9 mouse cellular contexts compared by ENCODE assay signal in the genomic region with DNA sequence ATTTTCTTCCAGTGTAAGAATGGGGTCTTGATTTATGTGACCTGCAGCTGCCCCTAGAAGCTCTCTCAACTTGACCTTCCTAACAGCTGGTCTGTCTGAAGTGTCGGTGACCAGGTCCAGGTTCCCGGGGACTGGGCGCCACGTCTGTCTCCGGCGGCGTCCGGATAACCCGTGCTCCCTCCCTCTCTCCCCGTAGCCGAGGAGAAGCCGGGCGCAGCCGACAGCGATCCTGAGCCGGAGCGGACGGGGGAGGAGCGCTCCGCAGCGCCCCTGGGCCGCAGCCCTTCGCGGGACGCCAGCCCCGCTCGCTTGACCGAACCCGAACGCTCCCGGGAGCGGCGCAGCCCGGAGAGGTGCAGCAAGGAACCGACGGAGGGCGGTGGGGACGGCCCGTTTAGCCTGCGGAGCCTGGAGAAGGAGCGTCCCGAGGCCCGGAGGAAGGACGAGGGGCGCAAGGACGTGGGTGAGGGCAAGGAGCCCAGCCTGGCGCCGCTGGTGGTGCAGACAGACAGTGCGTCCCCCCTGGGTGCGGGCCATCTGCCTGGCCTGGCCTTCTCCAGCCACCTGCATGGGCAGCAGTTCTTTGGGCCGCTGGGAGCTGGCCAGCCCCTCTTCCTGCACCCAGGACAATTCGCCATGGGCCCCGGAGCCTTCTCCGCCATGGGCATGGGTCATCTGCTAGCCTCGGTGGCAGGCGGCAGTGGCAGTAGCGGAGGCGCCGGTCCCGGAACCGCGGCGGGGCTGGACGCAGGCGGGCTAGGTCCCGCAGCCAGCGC. TPM values are rescaled to one million over a fixed set of nuclear protein-coding genes. Genes with fewer than 3 reads are reported as not detected.
DNase-seq lines count a peak whose midpoint lies in the region; ATAC-seq and TF ChIP-seq lines count a peak whose summit lies in the region.
"Had no signal": no experiment of that assay in that cellular context is flagged by ENCODE, and none has a peak within 500 bp of the region (broad histone marks: within the 10 kb centered on the region; RNA-seq: fewer than 3 reads in every experiment).

No protein-coding gene starts in this region.

- 2% methylated on average over 57 of the region's 67 CpGs for WGBS in kidney, embryonic 14.5 days
- under 1% methylated on average over 66 of the region's 67 CpGs for WGBS in embryonic facial prominence, embryonic 11.5 days
- WGBS in hindbrain, embryonic 16.5 days = 1% methylated on average over 46 of the region's 67 CpGs
- WGBS in midbrain, embryonic 13.5 days = 0% methylated on average over 58 of the region's 67 CpGs

- DNase-seq in kidney, adult 11 months = no peak
- DNase-seq in embryonic facial prominence, embryonic 11.5 days (ENCODE audit: low spot score) = peak; percentile 45
- no peak for DNase-seq in layer of hippocampus, adult 18-20 months (ENCODE audit: low spot score in 2 of 2)
- DNase-seq in layer of hippocampus, adult 2 months (ENCODE audit: low spot score in 2 of 2) = no peak
- DNase-seq in gastrocnemius, adult 8-10 months (ENCODE audit: low spot score in 2 of 2) = no peak

- peak overlapping the region; percentile 88 for H3K27ac ChIP-seq in kidney, embryonic 14.5 days (ENCODE audit: low read depth, low read length)
- peak overlapping the region; percentile 96 for H3K27ac ChIP-seq in embryonic facial prominence, embryonic 11.5 days (replicated peaks; ENCODE audit: low read depth, low read length)
- H3K27ac ChIP-seq in hindbrain, embryonic 16.5 days (ENCODE audit: low read depth, low read length) = no peak overlapping the region
- H3K27ac ChIP-seq in midbrain, embryonic 13.5 days = no peak overlapping the region
- no peak overlapping the region for H3K27ac ChIP-seq in layer of hippocampus, adult 2 months

- H3K9me3 ChIP-seq in kidney, embryonic 14.5 days (ENCODE audit: control insufficient read depth, low read length) = no peaks in the 10 kb centered on the region
- H3K9me3 ChIP-seq in embryonic facial prominence, embryonic 11.5 days (replicated peaks; ENCODE audit: control insufficient read depth, low read length) = no peaks in the 10 kb centered on the region
- no peaks in the 10 kb centered on the region for H3K9me3 ChIP-seq in hindbrain, embryonic 16.5 days (ENCODE audit: control insufficient read depth, low read length)
- no peaks in the 10 kb centered on the region for H3K9me3 ChIP-seq in midbrain, embryonic 13.5 days

- H3K36me3 ChIP-seq in kidney, embryonic 14.5 days (ENCODE audit: control insufficient read depth, insufficient read depth, low read length) = peaks cover 45% of the 10 kb centered on the region
- H3K36me3 ChIP-seq in embryonic facial prominence, embryonic 11.5 days (replicated peaks; ENCODE audit: control insufficient read depth, insufficient read depth, low read depth, low read length) = no peaks in the 10 kb centered on the region; the same call in 1 of the 2 replicates
- no peaks in the 10 kb centered on the region for H3K36me3 ChIP-seq in hindbrain, embryonic 16.5 days (ENCODE audit: control insufficient read depth, insufficient read depth, low read length)
- H3K36me3 ChIP-seq in midbrain, embryonic 13.5 days = no peaks in the 10 kb centered on the region

- peak overlapping the region; percentile 97 for H3K9ac ChIP-seq in kidney, embryonic 14.5 days (ENCODE audit: low read depth, low read length)
- peak overlapping the region; percentile 96 for H3K9ac ChIP-seq in embryonic facial prominence, embryonic 11.5 days (replicated peaks; ENCODE audit: low read length)
- peak overlapping the region; percentile 32; the same call in 1 of the 2 replicates for H3K9ac ChIP-seq in hindbrain, embryonic 16.5 days (ENCODE audit: low read depth, low read length)
- H3K9ac ChIP-seq in midbrain, embryonic 13.5 days (replicated peaks) = 0 out of 2 replicates have a peak overlapping the region, but pooled peaks have one; percentile 26

- peaks cover 40% of the 10 kb centered on the region for H3K27me3 ChIP-seq in kidney, embryonic 14.5 days (ENCODE audit: control insufficient read depth, insufficient read depth, low read length)
- H3K27me3 ChIP-seq in embryonic facial prominence, embryonic 11.5 days (ENCODE audit: control insufficient read depth, insufficient read depth, low read length) = peaks cover 24% of the 10 kb centered on the region
- H3K27me3 ChIP-seq in hindbrain, embryonic 16.5 days (replicated peaks; ENCODE audit: control insufficient read depth, insufficient read depth, low read length) = peaks cover 57% of the 10 kb centered on the region
- H3K27me3 ChIP-seq in midbrain, embryonic 13.5 days = peaks cover 98% of the 10 kb centered on the region

- H3K4me2 ChIP-seq in kidney, embryonic 14.5 days (replicated peaks; ENCODE audit: low read depth, low read length) = peak overlapping the region; percentile 78
- H3K4me2 ChIP-seq in embryonic facial prominence, embryonic 11.5 days (ENCODE audit: low read depth, low read length) = peak overlapping the region; percentile 90
- peak overlapping the region; percentile 28 for H3K4me2 ChIP-seq in hindbrain, embryonic 16.5 days (ENCODE audit: low read length)
- H3K4me2 ChIP-seq in midbrain, embryonic 13.5 days (replicated peaks) = peak overlapping the region; percentile 26

- H3K4me3 ChIP-seq in kidney, embryonic 14.5 days (ENCODE audit: low read length) = peak overlapping the region; percentile 73
- peak overlapping the region; percentile 79 for H3K4me3 ChIP-seq in embryonic facial prominence, embryonic 11.5 days (ENCODE audit: low read depth, low read length)
- H3K4me3 ChIP-seq in hindbrain, embryonic 16.5 days (ENCODE audit: low read length) = peak overlapping the region; percentile 25
- H3K4me3 ChIP-seq in midbrain, embryonic 13.5 days (replicated peaks) = peak overlapping the region; percentile 23
- no peak overlapping the region for H3K4me3 ChIP-seq in layer of hippocampus, adult 2 months

- no peak for ATAC-seq in kidney, embryonic 14.5 days (ENCODE audit: low FRiP score, low TSS enrichment)
- ATAC-seq in embryonic facial prominence, embryonic 11.5 days (replicated peaks; ENCODE audit: insufficient number of reproducible peaks, low FRiP score, low TSS enrichment, low read depth) = no peak
- no peak for ATAC-seq in hindbrain, embryonic 16.5 days
- no peak for ATAC-seq in midbrain, embryonic 13.5 days

- TF ChIP-seq CTCF in layer of hippocampus, adult 2 months (conservative IDR thresholded peaks at IDR 0.05) = no peak

- H3K4me1 ChIP-seq in kidney, embryonic 14.5 days (ENCODE audit: control insufficient read depth, insufficient read depth, low read length) = peaks cover 22% of the 10 kb centered on the region
- peaks cover 5% of the 10 kb centered on the region for H3K4me1 ChIP-seq in embryonic facial prominence, embryonic 11.5 days (ENCODE audit: control insufficient read depth, insufficient read depth, low read length)
- peaks cover 15% of the 10 kb centered on the region for H3K4me1 ChIP-seq in hindbrain, embryonic 16.5 days (ENCODE audit: control insufficient read depth, insufficient read depth, low read depth, low read length)
- peaks cover 34% of the 10 kb centered on the region for H3K4me1 ChIP-seq in midbrain, embryonic 13.5 days (replicated peaks)

RNA-seq across cellular contexts. Expression of a gene that starts 5.5 kb away (rescaled TPM):
- polyA plus RNA-seq in kidney, embryonic 14.5 days (2014; fragmentation: Nextera tagmentation; extraction: Ambion mirVana) = 18.2 and 19.8 TPM in 2 replicates
- polyA plus RNA-seq in embryonic facial prominence, embryonic 11.5 days (2014; fragmentation: Nextera tagmentation; extraction: Ambion mirVana) = 22.3 and 25.9 TPM in 2 replicates
- polyA plus RNA-seq in hindbrain, embryonic 16.5 days (2015; fragmentation: Nextera tagmentation; extraction: Ambion mirVana) = 0.64 and 1.0 TPM in 2 replicates
- polyA plus RNA-seq in midbrain, embryonic 13.5 days (2015; fragmentation: Nextera tagmentation; extraction: Ambion mirVana) = 0.44 and 0.57 TPM in 2 replicates
- 1 to 10 TPM; 1.2 to 1.3 TPM for total RNA-seq in layer of hippocampus, adult 18-20 months (2021)
- total RNA-seq in layer of hippocampus, adult 2 months (2021) = 1 to 10 TPM; 1.5 to 1.6 TPM
- 1 to 10 TPM in 3 of 4 experiments, under 1 TPM in 1; 0.68 to 2.7 (median 1.7) TPM for total RNA-seq in gastrocnemius, adult 8-10 months (2022)

RNA-seq across cellular contexts. Expression of a gene that starts 12.3 kb away (rescaled TPM):
- polyA plus RNA-seq in kidney, embryonic 14.5 days (2014; fragmentation: Nextera tagmentation; extraction: Ambion mirVana) = not detected in 2 replicates
- polyA plus RNA-seq in embryonic facial prominence, embryonic 11.5 days (2014; fragmentation: Nextera tagmentation; extraction: Ambion mirVana) = not detected in 2 replicates
- not detected in 2 replicates for polyA plus RNA-seq in hindbrain, embryonic 16.5 days (2015; fragmentation: Nextera tagmentation; extraction: Ambion mirVana)
- polyA plus RNA-seq in midbrain, embryonic 13.5 days (2015; fragmentation: Nextera tagmentation; extraction: Ambion mirVana) = not detected in 2 replicates
- total RNA-seq in layer of hippocampus, adult 18-20 months (2021) = not detected
- not detected for total RNA-seq in layer of hippocampus, adult 2 months (2021)
- total RNA-seq in gastrocnemius, adult 8-10 months (2022) = not detected
- total RNA-seq: heart, adult 18-20 months had no signal

RNA-seq across cellular contexts. Expression of a gene that starts 48.4 kb away (rescaled TPM):
- 0.06 TPM in 1 of 2 replicates, not detected in the other for polyA plus RNA-seq in kidney, embryonic 14.5 days (2014; fragmentation: Nextera tagmentation; extraction: Ambion mirVana)
- 0.65 and 1.5 TPM in 2 replicates for polyA plus RNA-seq in embryonic facial prominence, embryonic 11.5 days (2014; fragmentation: Nextera tagmentation; extraction: Ambion mirVana)
- polyA plus RNA-seq in hindbrain, embryonic 16.5 days (2015; fragmentation: Nextera tagmentation; extraction: Ambion mirVana) = 0.40 TPM in 2 replicates
- polyA plus RNA-seq in midbrain, embryonic 13.5 days (2015; fragmentation: Nextera tagmentation; extraction: Ambion mirVana) = 0.20 and 0.26 TPM in 2 replicates
- total RNA-seq in layer of hippocampus, adult 18-20 months (2021) = under 1 TPM in 1 of 2 experiments, not detected in 1; 0.18 TPM
- total RNA-seq in layer of hippocampus, adult 2 months (2021) = under 1 TPM; 0.13 to 0.22 TPM
- total RNA-seq in gastrocnemius, adult 8-10 months (2022) = 1 to 10 TPM in 2 of 4 experiments, under 1 TPM in 2; 0.89 to 1.3 (median 0.95) TPM

Comparison
In these comparisons a context has a peak if more than half of its experiments do, and no peak if none do; other contexts are left out.
1. H3K27ac ChIP-seq: peak in kidney, embryonic 14.5 days (single experiment) and embryonic facial prominence, embryonic 11.5 days (single experiment); none in hindbrain, embryonic 16.5 days (single experiment), midbrain, embryonic 13.5 days (single experiment) and layer of hippocampus, adult 2 months (single experiment).
2. H3K4me2 ChIP-seq: peak in every context shown above with its lines; median percentile 90 in embryonic facial prominence, embryonic 11.5 days; 78 in kidney, embryonic 14.5 days; 28 in hindbrain, embryonic 16.5 days; 26 in midbrain, embryonic 13.5 days.
3. H3K9ac ChIP-seq: peak in every context shown above with its lines; median percentile 97 in kidney, embryonic 14.5 days; 96 in embryonic facial prominence, embryonic 11.5 days; 32 in hindbrain, embryonic 16.5 days; 26 in midbrain, embryonic 13.5 days.